Mouse (Mus musculus) hematopoietic stem cell, adult 5-6 weeks (primary cell): ENCODE results near the gene Arsb. TPM values are rescaled to one million over a fixed set of nuclear protein-coding genes. Genes with fewer than 3 reads are reported as not detected.

Experiments used
- ATAC-seq, 2 experiments: fragments of 125-278 bp in 1 of 2; replicated peaks in 1 of 2; 2 replicates each; pipeline ENCODE4 v1.8.0; 2016 to 2017; ENCODE audit warnings: inconsistent platforms in 2 of 2, mild to moderate bottlenecking in 2 of 2, moderate number of reproducible peaks in 2 of 2, low read depth in 1 of 2, moderate TSS enrichment in 1 of 2; ENCODE audit not compliant: low FRiP score in 2 of 2, poor library complexity in 2 of 2, severe bottlenecking in 2 of 2, insufficient read depth in 1 of 2, low TSS enrichment in 1 of 2
- total RNA-seq: library from RNA; stranded (forward); fragments of 172-1452, 232-1000 nt; gene quantifications from 2 replicates; pipeline ENCODE4 v1.2.3, GENCODE M21; 2017

Gene Arsb
- total RNA-seq, 1 experiment from 2014 or later: 13.8 TPM

- ATAC-seq: no peak
Measured at GRCm38 (mm10) chr13:93921831-93922565, 150.6 kb downstream of the Arsb start.

GRCm38 (mm10) chr13:93922566-93922910, 151.1 kb downstream of the Arsb start:
- peak; percentile 88 to 94 for ATAC-seq

GRCm38 (mm10) chr13:93924735-93925432, 153.5 kb downstream of the Arsb start:
- ATAC-seq: no peak

GRCm38 (mm10) chr13:93930561-93931340, 159.3 kb downstream of the Arsb start:
- ATAC-seq: no peak

- ATAC-seq: no peak
Measured at GRCm38 (mm10) chr13:93936455-93936854, 165.0 kb downstream of the Arsb start.

GRCm38 (mm10) chr13:93938118-93938517, 166.7 kb downstream of the Arsb start:
- no peak for ATAC-seq

- peak; percentile 70 for ATAC-seq
Measured at GRCm38 (mm10) chr13:93939363-93940127, 168.1 kb downstream of the Arsb start.

GRCm38 (mm10) chr13:93940742-93941531, 169.5 kb downstream of the Arsb start:
- ATAC-seq: peak in 1 of 2 experiments; percentile 25; a peak in 1 of 4 replicates

- no peak for ATAC-seq
Measured at GRCm38 (mm10) chr13:93950996-93951395, 179.6 kb downstream of the Arsb start.

- ATAC-seq: no peak
Measured at GRCm38 (mm10) chr13:93951555-93951954, 180.1 kb downstream of the Arsb start.

GRCm38 (mm10) chr13:93952466-93952865, 181.0 kb downstream of the Arsb start:
- no peak for ATAC-seq

GRCm38 (mm10) chr13:93957907-93958306, 186.5 kb downstream of the Arsb start:
- ATAC-seq: no peak

GRCm38 (mm10) chr13:93966271-93966670, 194.8 kb downstream of the Arsb start:
- ATAC-seq: no peak

GRCm38 (mm10) chr13:93967138-93967537, 195.7 kb downstream of the Arsb start:
- ATAC-seq: no peak

GRCm38 (mm10) chr13:93970115-93970514, 198.7 kb downstream of the Arsb start:
- ATAC-seq: peak; percentile 93 to 97

- no peak for ATAC-seq
Measured at GRCm38 (mm10) chr13:93972423-93972822, 201.0 kb downstream of the Arsb start.

- no peak for ATAC-seq
Measured at GRCm38 (mm10) chr13:93975668-93976067, 204.2 kb downstream of the Arsb start.
